ENCODE assay signal across 8 mouse cellular contexts in the genomic region with DNA sequence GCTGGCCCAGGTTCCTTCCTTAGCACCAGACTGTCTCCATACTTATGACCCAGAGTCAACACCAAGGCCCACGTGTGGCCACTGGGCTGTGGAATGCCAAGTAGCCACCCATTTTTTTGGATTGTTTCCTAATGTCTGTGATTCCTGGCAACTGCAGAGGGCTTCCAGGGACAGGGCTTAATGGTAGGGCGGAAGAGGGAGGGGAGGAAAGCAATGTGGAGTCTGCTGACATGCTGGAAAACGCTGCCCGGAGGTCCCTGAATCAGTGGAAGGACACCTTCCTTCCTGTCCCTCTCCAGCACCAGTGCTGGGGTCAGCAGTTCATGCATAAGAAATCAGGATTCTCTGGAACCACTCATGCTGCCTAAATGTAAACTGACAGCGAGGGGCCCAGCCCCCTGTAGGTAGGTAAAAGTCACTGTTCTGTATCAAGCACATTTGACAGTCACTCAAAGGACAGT.
A peak's percentile ranks its signal among the peaks of the same experiment; 100 is the strongest.
DNase-seq lines count a peak whose midpoint lies in the region; ATAC-seq and TF ChIP-seq lines count a peak whose summit lies in the region.

No protein-coding gene starts in this region.

- peak; percentile 17 for TF ChIP-seq CTCF in intestine, postnatal 0 days (IDR thresholded peaks at IDR 0.05; ENCODE audit: low read depth)
- 0 out of 2 replicates have a peak, but pooled peaks have one; percentile 13 for TF ChIP-seq CTCF in lung, postnatal 0 days (IDR thresholded peaks at IDR 0.05)
- TF ChIP-seq CTCF in thymus, adult 2 months (IDR thresholded peaks at IDR 0.05; ENCODE audit: borderline replicate concordance, control insufficient read depth, extremely low read depth, insufficient read depth, low read length, poor library complexity): no peak

- H3K4me1 ChIP-seq in embryonic facial prominence, embryonic 14.5 days (ENCODE audit: control insufficient read depth, insufficient read depth, low read length): 0 out of 2 replicates have a peak, but pooled peaks cover 4% of the 10 kb centered on the region
- no peaks in the 10 kb centered on the region for H3K4me1 ChIP-seq in intestine, postnatal 0 days (replicated peaks; ENCODE audit: control insufficient read depth, insufficient read depth, low read length)
- peaks cover 8% of the 10 kb centered on the region; the same call in 1 of the 2 replicates for H3K4me1 ChIP-seq in lung, postnatal 0 days (ENCODE audit: insufficient read depth, low read depth, low read length)
- no peaks in the 10 kb centered on the region for H3K4me1 ChIP-seq in thymus, adult 2 months (replicated peaks; ENCODE audit: control insufficient read depth, insufficient read depth, low read length)

- H3K4me2 ChIP-seq in embryonic facial prominence, embryonic 14.5 days (ENCODE audit: low read depth, low read length): no peak overlapping the region
- H3K4me2 ChIP-seq in intestine, postnatal 0 days (replicated peaks; ENCODE audit: low read depth): no peak overlapping the region
- H3K4me2 ChIP-seq in lung, postnatal 0 days (replicated peaks; ENCODE audit: low read depth, low read length): no peak overlapping the region

- 0 out of 2 replicates have a peak, but pooled peaks have one; percentile 28 for TF ChIP-seq EP300 in lung, postnatal 0 days (IDR thresholded peaks at IDR 0.05)

- intact Hi-C loops in left cerebral cortex, postnatal 4 days (cut with DNase I): no loop called here

- no peaks in the 10 kb centered on the region for H3K27me3 ChIP-seq in embryonic facial prominence, embryonic 14.5 days (replicated peaks; ENCODE audit: control insufficient read depth, insufficient read depth, low read length)
- H3K27me3 ChIP-seq in intestine, postnatal 0 days (replicated peaks; ENCODE audit: control insufficient read depth, insufficient read depth, low read length): no peaks in the 10 kb centered on the region
- H3K27me3 ChIP-seq in lung, postnatal 0 days (replicated peaks; ENCODE audit: insufficient read depth, low read length): no peaks in the 10 kb centered on the region
- H3K27me3 ChIP-seq in thymus, adult 2 months (ENCODE audit: control insufficient read depth, insufficient read depth, low read length): no peaks in the 10 kb centered on the region

- no peaks in the 10 kb centered on the region for H3K9me3 ChIP-seq in embryonic facial prominence, embryonic 14.5 days (ENCODE audit: control insufficient read depth, low read length)
- H3K9me3 ChIP-seq in intestine, postnatal 0 days (ENCODE audit: control insufficient read depth): no peaks in the 10 kb centered on the region
- no peaks in the 10 kb centered on the region for H3K9me3 ChIP-seq in lung, postnatal 0 days (ENCODE audit: low read length)

- no peaks in the 10 kb centered on the region for H3K36me3 ChIP-seq in embryonic facial prominence, embryonic 14.5 days (ENCODE audit: control insufficient read depth, insufficient read depth, low read length)
- H3K36me3 ChIP-seq in intestine, postnatal 0 days (ENCODE audit: control insufficient read depth, insufficient read depth): no peaks in the 10 kb centered on the region
- no peaks in the 10 kb centered on the region for H3K36me3 ChIP-seq in lung, postnatal 0 days (ENCODE audit: insufficient read depth, low read length)
- no peaks in the 10 kb centered on the region for H3K36me3 ChIP-seq in thymus, adult 2 months (ENCODE audit: control insufficient read depth, insufficient read depth, low read length)

- peak; percentile 80; the same call in 1 of the 2 replicates for ATAC-seq in embryonic facial prominence, embryonic 14.5 days (ENCODE audit: low read depth)
- no peak for ATAC-seq in intestine, postnatal 0 days
- peak; percentile 49 for ATAC-seq in lung, postnatal 0 days

- no peak overlapping the region for H3K9ac ChIP-seq in embryonic facial prominence, embryonic 14.5 days (ENCODE audit: low read depth, low read length)
- H3K9ac ChIP-seq in intestine, postnatal 0 days (ENCODE audit: low read depth, low read length): no peak overlapping the region
- H3K9ac ChIP-seq in lung, postnatal 0 days (replicated peaks; ENCODE audit: low read depth): no peak overlapping the region

- H3K4me3 ChIP-seq in embryonic facial prominence, embryonic 14.5 days (ENCODE audit: low read depth, low read length): no peak overlapping the region
- no peak overlapping the region for H3K4me3 ChIP-seq in intestine, postnatal 0 days (ENCODE audit: low read depth, low read length)
- H3K4me3 ChIP-seq in lung, postnatal 0 days (ENCODE audit: low read depth, low read length): no peak overlapping the region
- H3K4me3 ChIP-seq in thymus, adult 2 months (ENCODE audit: control insufficient read depth, insufficient read depth, low read length): no peak overlapping the region

- no peak for TF ChIP-seq POLR2A in thymus, adult 2 months (IDR thresholded peaks at IDR 0.05; ENCODE audit: control insufficient read depth, extremely low read depth, insufficient read depth, low read length, poor library complexity)

- peak; percentile 43 for DNase-seq in adrenal gland, adult 2 months
- no peak for DNase-seq in adrenal gland, adult 18-20 months (ENCODE audit: low spot score in 2 of 2)
- peak; percentile 66 for DNase-seq in embryonic facial prominence, embryonic 14.5 days (ENCODE audit: low spot score)
- peak; percentile 55 for DNase-seq in lung, postnatal 0 days (ENCODE audit: low spot score)
- no peak for DNase-seq in thymus, adult 2 months
- DNase-seq in spleen, postnatal 4 days (ENCODE audit: low spot score in 2 of 2): no peak
- no peak for DNase-seq in left cerebral cortex, postnatal 4 days

- no peak overlapping the region for H3K27ac ChIP-seq in embryonic facial prominence, embryonic 14.5 days (replicated peaks; ENCODE audit: low read depth, low read length)
- H3K27ac ChIP-seq in intestine, postnatal 0 days (ENCODE audit: low read depth, low read length): no peak overlapping the region
- H3K27ac ChIP-seq in lung, postnatal 0 days (ENCODE audit: low read length): no peak overlapping the region
- no peak overlapping the region for H3K27ac ChIP-seq in thymus, adult 2 months (ENCODE audit: control insufficient read depth, insufficient read depth, low read length)

- WGBS in embryonic facial prominence, embryonic 14.5 days: 34% methylated on average over 5 of the region's 5 CpGs
- 51% methylated on average over 5 of the region's 5 CpGs for WGBS in intestine, postnatal 0 days
- 16% methylated on average over 5 of the region's 5 CpGs for WGBS in lung, postnatal 0 days
- 85% methylated on average over 5 of the region's 5 CpGs for WGBS in thymus, adult 2 months

Comparison
In these comparisons a context has a peak if more than half of its experiments do, and no peak if none do; other contexts are left out.
1. DNase-seq: peak in adrenal gland, adult 2 months (single experiment), embryonic facial prominence, embryonic 14.5 days (single experiment) and lung, postnatal 0 days (single experiment); none in adrenal gland, adult 18-20 months (0 of 2), thymus, adult 2 months (single experiment), spleen, postnatal 4 days (0 of 2) and left cerebral cortex, postnatal 4 days (single experiment).